Mouse (Mus musculus) monocyte, adult 2 months (primary cell): ENCODE data around the gene Vmn1r177.
"Not testable (repeated sequence)": the region's sequence is repeated elsewhere in the genome, so short reads cannot be mapped to it uniquely, and the experiment has no call there.

ENCODE experiments used
- DNase-seq, 2 experiments: peaks; one replicate each; pipeline ENCODE4 v3.0.0; 2022; ENCODE audit warnings: low spot score in 2 of 2, low read depth in 1 of 2

The Vmn1r177 gene

GRCm38 (mm10) chr7:23866349-23866748 lies at the start of gene Vmn1r177:
Vmn1r177 (minus strand) TSS chr7:23866449.
- DNase-seq = not testable (repeated sequence)

GRCm38 (mm10) chr7:23891709-23892108 lies 25.5 kb upstream of the Vmn1r177 start, which contains the start of gene Vmn1r178:
Vmn1r178 (plus strand) TSS chr7:23892009.
- DNase-seq = no peak

- DNase-seq = not testable (repeated sequence)
These were observed 10.7 kb upstream of the Vmn1r177 start for GRCm38 (mm10) chr7:23876918-23877317.

- DNase-seq = not testable (repeated sequence)
These were observed 29.0 kb downstream of the Vmn1r177 start, which contains the start of gene Vmn1r176 for GRCm38 (mm10) chr7:23837272-23837671. Vmn1r176 (minus strand) TSS chr7:23837372.
